Mouse (Mus musculus) bone marrow, adult 2 months (tissue): ENCODE measurements around the gene Smoc1.

Experiments used
- CTCF ChIP-seq: fragments of 200-500 bp; IDR thresholded peaks from 2 replicates; pipeline ENCODE4 v1.5.1; 2011; ENCODE audit warnings: low read length, control low read depth; ENCODE audit not compliant: control insufficient read depth, insufficient read depth
- POLR2A ChIP-seq: fragments of 200-500 bp; IDR thresholded peaks from 2 replicates; pipeline ENCODE4 v1.6.1; 2011; ENCODE audit warnings: low read depth, mild to moderate bottlenecking, control low read depth, low read length, borderline replicate concordance; ENCODE audit not compliant: control insufficient read depth

DNA sequence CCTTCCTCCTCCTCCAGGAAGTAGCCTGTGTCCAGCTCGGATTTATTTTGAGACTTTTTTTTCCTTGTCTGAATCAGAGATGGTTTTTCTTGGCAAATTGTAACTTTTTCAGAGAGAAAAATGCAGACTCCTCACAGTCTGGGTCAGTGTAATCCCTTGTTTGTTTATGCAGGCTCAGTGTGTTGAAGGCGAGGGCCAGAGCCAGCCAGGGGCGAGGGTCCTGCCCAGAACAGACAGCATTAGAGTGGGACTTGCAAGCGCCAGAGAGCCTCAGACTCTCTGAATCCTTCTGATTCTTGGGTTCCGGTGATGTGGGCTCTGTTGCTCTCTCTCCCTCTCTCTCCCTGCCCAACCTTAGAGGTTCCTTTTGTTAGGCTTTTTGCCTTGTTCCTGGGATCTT, 53.7 kb downstream of the Smoc1 start:
- TF ChIP-seq CTCF = no peak
- no peak for TF ChIP-seq POLR2A
